Mouse (Mus musculus) 3134 (cell line): ENCODE results near the gene Olfr678.
A peak's percentile ranks its signal among the peaks of the same experiment; 100 is the strongest.
"Not testable (repeated sequence)": the region's sequence is repeated elsewhere in the genome, so short reads cannot be mapped to it uniquely, and the experiment has no call there.

ENCODE experiments used
- DNase-seq: peaks from one replicate; pipeline ENCODE4 v3.0.0-alpha.2; 2011; ENCODE audit warnings: low spot score; ENCODE audit not compliant: insufficient read length; ENCODE audit errors: extremely low read depth

Gene Olfr678

DNA sequence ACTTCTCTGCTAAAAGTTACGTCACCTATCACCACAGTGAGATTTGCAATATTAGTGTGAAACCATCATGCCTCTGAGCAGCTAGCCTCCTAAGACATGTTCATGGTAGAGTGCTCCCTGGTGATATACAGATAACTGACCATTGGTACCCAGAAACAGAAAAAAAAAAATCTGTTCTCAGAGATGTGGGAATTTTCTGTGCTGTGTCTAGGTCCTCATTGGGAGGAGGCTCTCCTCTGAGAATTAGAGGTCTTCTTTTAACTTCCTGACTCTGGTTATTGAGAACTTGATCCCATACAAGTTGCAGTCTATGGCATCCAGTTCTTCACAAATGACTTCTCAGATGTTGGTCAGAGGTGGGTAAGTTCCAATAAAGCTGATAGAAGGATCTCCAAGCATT is at the start of gene Olfr678:
Gene Olfr678 (plus strand): TSS at position 301 of the 400 bp plus-strand sequence.
- DNase-seq: no peak

- peak; percentile 1 for DNase-seq
Measured at GRCm38 (mm10) chr7:105022530-105022929, 41.7 kb upstream of the Olfr678 start.

DNA sequence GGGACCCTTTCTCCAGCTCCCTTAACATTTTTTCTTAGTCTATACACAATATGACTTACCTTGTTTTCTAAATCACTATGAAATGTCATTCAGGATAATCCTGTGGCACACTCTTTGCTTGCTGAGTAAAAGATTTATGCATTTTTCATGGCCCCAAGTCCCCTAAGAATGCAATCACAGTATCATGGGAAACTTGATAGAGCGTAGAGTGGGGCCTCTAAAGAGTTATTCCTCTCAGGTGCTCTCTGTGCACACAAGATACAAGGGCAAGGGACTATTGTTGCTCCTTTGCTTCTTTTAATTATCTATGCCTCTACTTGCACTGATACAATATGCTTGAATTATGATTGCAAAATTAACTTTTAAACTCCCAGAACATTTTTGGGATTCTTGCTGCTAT is 35.9 kb upstream of the Olfr678 start, which contains the start of gene Olfr675:
Gene Olfr675 (minus strand): TSS at position 101 of the 400 bp plus-strand sequence.
- DNase-seq: no peak

- DNase-seq: no peak
Measured at GRCm38 (mm10) chr7:105032398-105032797, 31.9 kb upstream of the Olfr678 start, which contains the start of gene Olfr676. TSS of gene Olfr676 (plus strand) at chr7:105032698.

DNA sequence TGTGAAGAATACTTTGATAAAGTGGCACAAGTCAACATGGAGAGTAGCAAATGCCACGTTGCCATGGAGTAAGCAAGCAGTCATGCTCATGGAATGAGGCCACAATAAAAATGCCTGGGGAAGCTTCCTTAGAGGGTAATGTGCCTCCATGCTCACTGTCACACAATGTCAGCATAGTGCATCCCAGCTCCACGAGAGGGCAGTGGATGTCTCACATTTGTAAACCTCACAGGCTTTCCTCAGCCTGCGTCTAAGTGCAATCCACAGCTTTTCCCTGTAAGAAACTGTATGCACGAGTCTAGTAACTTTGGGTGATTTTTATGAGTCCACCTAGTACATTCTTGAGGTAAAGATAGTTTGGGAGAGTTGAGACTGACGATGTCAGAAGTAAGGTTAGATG is 30.4 kb upstream of the Olfr678 start:
- not testable (repeated sequence) for DNase-seq

DNA sequence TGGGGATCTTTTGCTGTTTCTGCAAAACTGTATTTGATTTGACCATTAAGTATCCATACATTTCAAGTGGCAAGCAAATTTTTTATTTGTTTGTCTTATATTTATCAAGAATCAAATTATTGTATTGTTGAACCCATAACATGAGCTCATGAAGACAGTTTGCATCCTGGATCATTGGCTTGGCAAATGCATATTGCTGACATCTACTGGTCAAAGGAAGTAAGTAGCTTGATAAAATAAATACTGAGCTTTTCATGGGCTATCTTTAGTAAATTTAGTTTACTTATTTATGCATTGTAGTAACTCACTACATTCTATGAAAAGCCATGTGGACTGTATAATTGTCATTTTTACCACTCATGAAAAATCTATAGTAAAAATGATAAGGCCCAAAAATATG is 5.3 kb upstream of the Olfr678 start:
- no peak for DNase-seq

GRCm38 (mm10) chr7:105080905-105081304 is 16.6 kb downstream of the Olfr678 start, which contains the start of gene Olfr679:
TSS of gene Olfr679 (plus strand) at chr7:105081205.
- DNase-seq: no peak

- not testable (repeated sequence) for DNase-seq
Measured at GRCm38 (mm10) chr7:105092717-105093116, 28.4 kb downstream of the Olfr678 start, which contains the start of gene Olfr680-ps1. TSS of gene Olfr680-ps1 (minus strand) at chr7:105092817.

DNA sequence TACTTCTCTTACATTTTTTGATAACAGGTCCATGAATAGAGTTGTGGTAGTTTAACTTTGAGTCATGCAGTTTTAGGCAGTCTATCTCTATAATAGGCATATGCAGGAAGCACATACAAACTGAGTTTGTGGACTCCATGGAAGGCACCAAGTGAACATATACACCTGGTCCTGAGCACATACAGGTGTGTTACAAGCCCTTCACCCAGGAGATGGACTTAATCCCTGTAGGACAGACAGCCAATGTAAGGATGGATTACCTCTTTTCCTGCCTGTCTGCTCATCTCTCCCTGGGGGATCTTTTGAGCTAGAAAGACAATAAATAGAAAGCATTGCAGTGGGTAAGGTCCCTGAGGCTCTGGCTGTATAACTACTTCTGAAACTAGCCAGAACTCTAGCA is 52.3 kb downstream of the Olfr678 start, which contains the start of gene Olfr681:
Gene Olfr681 (plus strand): TSS at position 301 of the 400 bp plus-strand sequence.
- no peak for DNase-seq
